Mouse (Mus musculus): ENCODE measurements around the gene Rdh1.
A peak's percentile ranks its signal among the peaks of the same experiment; 100 is the strongest.

The Rdh1 gene

DNA sequence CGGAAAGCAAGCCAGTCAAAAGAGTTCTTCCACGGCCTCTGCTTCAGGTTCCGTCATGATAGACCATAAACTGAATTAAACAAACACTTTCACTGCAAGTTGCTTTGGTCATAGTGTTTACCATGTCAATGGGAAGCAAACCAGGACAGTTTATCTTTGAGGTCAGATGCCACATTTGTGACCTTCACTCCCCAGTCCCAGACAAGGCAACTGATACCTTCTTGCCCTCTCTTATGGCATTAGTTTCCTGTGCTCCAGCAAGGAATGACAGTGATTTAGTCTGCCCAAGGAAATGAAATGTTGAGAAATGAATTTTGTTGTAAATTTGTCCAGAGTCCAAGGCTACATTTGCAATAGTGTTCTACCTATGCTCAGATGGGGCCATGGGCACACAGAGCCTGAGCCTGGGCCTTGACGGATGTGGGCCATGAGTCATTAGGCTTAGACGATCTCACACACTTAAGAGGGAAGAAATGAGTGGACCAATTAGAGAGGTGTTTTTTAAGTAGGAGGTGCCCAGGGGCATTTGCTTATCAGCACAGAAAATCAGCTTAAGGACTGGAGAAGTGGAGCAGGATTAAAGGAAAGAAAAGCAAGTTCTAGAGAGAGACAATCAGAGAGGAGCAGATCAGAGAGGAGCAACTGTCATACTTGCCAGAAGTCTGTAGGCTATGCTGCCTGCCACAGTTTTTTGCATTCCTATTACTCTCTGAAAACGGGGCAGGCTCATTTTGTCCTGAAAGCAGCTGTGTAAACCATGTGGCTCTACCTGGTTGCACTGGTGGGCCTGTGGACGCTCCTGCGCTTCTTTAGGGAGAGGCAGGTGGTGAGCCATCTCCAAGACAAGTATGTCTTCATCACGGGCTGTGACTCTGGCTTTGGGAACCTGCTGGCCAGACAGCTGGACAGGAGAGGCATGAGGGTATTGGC is at the start of gene Rdh1, which contains the start of gene Rdh16f1:
Gene Rdh1, plus strand, starts transcription at position 541 of the 930 bp plus-strand sequence.
Gene Rdh16f1, plus strand, starts transcription at position 607 of the 930 bp plus-strand sequence.
- no peak for DNase-seq (ENCODE audit: low spot score in 2 of 2)

DNA sequence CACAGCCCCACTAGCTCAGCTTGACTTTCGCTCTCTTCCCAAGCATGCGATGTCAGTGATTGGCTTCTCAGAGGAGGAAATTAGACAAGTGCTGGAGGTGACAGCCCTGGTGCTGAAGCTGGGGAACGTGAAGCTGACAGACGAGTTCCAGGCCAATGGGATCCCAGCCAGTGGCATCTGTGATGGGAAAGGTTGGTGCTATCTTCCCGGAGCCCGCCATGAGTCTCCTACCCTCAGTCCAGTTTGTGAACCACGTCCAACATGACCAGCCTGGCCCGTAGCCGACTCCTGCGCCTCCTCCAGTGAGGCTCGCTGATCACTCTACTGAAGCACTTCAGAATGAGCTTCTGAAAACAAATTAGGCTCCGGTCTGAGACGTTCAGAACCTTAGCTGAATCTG is 49.2 kb upstream of the Rdh1 start:
- no peak for DNase-seq (ENCODE audit: low spot score in 2 of 2)

- no peak for DNase-seq (ENCODE audit: low spot score in 2 of 2)
These were observed 46.8 kb upstream of the Rdh1 start for GRCm38 (mm10) chr10:127712736-127713135.

DNA sequence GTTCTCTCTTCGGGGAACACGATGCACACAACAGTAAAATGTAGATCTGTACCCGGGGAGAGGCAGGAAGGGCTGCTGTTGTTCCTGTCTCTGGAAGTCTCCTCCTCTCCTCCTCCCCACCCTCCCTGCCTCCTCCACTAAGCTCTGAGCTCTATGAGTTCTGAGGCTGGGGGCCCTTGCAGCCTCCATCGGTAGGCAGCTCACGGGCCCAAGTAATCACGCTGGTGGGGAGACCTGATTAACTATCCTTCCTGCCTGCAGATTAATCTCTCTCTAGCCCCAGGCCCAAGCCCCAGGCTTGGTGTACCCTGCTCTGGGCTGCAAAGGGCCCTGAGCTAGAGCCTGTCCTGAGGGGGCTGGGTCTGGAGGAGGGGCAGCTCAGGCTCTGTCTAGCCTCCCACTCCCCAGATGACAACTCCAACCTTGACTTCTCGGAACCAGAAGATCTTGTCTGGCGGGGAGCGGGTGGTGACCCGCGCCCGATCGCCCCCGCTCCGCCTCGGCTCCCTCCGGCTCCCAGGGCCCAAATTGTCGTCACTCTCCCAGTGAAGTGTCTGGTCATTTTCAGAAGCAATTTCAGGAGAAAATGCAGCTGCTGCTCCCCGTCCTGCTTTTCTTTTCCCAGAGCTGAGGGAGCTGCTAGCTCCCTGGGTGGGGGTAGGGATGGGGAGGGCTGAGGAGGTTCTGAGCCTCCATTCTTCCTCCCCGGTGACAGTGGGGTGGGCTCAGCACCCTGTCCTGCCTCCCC is 37.7 kb upstream of the Rdh1 start:
- DNase-seq (ENCODE audit: low spot score in 2 of 2) = no peak

- no peak for DNase-seq (ENCODE audit: low spot score in 2 of 2)
These were observed 35.3 kb upstream of the Rdh1 start, which contains the start of gene Tac2 for GRCm38 (mm10) chr10:127724178-127724577. TSS of gene Tac2 (plus strand) at chr10:127724478.

- no peak for DNase-seq (ENCODE audit: low spot score in 2 of 2)
These were observed 34.4 kb upstream of the Rdh1 start for GRCm38 (mm10) chr10:127725136-127725535.

GRCm38 (mm10) chr10:127728437-127728836 is 31.1 kb upstream of the Rdh1 start:
- peak in 1 of 2 experiments; percentile 59 for DNase-seq (ENCODE audit: low spot score in 2 of 2)

DNA sequence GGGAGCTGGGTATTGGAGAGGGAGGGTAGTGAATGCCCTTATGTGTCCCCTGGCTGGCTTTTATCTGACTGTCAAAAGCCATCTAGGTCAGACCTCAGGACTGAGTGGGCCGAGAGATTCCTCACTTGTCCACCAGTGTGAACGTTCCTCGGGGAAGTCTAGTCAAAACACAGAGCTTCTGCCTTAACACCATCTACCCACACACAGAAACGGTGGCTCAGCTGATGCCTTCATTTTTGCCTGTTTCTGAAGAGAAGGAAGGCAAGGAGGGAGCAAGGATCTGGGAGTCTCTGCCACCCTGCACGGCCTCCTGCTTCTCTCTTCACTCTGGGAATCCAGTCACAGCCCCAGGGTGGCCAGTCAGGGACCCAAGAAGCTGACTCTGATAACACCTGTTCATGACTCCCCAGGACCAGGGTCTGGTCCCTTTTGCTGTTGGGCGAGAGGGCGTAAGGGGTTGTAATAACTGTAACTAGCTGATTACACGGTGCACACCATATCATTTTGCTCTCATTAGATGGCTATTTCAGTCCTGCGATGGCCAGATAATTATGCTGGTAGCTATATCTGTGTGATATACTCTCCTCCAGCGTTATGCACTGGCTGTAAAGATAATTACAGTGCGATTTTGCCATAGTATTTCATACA is 29.1 kb upstream of the Rdh1 start:
- DNase-seq (ENCODE audit: low spot score in 2 of 2) = no peak

DNA sequence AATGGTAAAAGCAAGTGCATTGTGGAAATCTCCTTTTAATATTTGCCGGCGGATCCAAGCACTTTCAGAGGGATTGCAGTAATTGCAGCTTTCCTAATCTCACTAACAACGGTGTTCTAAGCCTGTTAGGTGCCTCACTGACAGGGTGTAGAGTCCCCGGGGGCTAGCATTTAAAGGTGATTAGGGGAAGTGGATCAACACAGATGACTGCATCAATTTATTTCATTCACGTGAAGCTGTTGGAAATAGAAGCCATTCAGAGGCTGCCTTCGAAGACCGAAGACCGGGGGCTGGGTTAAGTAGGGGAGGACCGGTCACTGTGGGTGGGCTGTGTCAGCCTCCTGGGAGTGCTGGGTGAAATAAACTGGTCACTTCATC is 28.6 kb upstream of the Rdh1 start:
- DNase-seq (ENCODE audit: low spot score in 2 of 2) = no peak

- no peak for DNase-seq (ENCODE audit: low spot score in 2 of 2)
These were observed 28.1 kb upstream of the Rdh1 start for GRCm38 (mm10) chr10:127731397-127731796.

DNA sequence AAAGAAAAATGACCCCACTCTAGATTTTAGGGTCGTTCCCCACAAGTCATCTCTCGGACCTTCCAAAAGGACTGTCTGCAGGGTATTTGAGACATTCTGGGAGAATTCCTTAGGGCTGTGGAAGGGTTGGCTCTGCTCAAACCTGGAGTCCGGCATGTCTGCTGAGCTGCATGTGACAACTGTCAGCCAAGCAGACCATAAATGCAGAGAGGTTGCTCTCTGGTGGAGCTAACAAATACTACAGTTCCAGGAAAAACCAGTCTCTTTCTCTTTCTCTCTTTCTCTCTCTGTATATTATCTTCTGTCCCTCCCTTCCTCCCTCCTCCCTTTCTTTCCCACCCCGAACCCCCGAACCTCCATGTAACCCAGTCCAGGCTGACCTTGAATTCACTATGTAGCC is 25.1 kb upstream of the Rdh1 start:
- DNase-seq (ENCODE audit: low spot score in 2 of 2) = no peak

DNA sequence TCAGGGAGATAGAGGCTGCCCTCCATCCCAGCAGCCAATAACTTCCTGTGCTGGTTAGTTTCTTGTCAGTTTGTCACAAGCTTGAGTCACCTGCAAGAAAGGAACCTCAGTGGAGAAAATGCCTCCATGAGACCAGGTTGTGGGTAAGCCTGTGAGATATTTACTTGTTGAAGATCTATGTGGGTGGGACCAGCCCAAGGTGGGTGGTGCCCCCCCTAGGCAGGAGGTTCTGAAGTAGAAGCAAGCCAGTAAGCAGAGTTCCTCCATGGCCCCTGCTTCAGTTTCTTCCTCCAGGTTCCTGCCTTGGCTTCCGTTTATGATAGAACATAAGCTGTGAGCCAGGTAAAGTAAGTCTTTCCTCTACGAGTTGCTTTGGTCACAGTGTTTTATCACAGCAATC is 23.3 kb upstream of the Rdh1 start:
- DNase-seq (ENCODE audit: low spot score in 2 of 2) = no peak

- DNase-seq (ENCODE audit: low spot score in 2 of 2) = no peak
These were observed 22.6 kb upstream of the Rdh1 start for GRCm38 (mm10) chr10:127736916-127737315.

GRCm38 (mm10) chr10:127737552-127737951 is 22.0 kb upstream of the Rdh1 start:
- DNase-seq (ENCODE audit: low spot score in 2 of 2) = no peak

GRCm38 (mm10) chr10:127738151-127738882 is 21.2 kb upstream of the Rdh1 start:
- DNase-seq (ENCODE audit: low spot score in 2 of 2) = no peak

GRCm38 (mm10) chr10:127739083-127739660 is 20.3 kb upstream of the Rdh1 start, which contains the start of gene Zbtb39:
TSS of gene Zbtb39 (plus strand) at chr10:127739538.
- peak; percentile 57 to 75 for DNase-seq (ENCODE audit: low spot score in 2 of 2)

- peak in 1 of 2 experiments; percentile 38 for DNase-seq (ENCODE audit: low spot score in 2 of 2)
These were observed 19.8 kb upstream of the Rdh1 start for GRCm38 (mm10) chr10:127739661-127740161.

DNA sequence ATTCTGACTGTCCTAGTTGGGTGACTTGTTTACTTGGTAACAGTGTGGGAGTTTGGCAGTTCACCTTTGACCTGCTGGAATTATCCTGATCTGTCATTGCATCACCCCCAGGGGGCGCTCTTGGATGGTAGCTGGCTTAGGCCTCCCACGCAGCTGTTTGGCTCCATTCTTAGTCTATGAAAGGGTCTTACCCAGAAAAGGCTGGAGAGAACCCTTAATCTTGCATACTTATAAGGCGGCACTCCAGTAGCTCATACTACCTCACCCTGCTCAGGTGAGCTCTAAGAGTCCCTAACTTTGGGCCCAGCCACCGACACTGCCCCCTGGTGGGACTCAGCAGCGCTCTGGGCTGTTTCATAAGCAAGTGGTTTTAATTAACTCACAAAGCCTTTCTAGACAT is 14.9 kb upstream of the Rdh1 start:
- DNase-seq (ENCODE audit: low spot score in 2 of 2) = peak in 1 of 2 experiments; percentile 42

DNA sequence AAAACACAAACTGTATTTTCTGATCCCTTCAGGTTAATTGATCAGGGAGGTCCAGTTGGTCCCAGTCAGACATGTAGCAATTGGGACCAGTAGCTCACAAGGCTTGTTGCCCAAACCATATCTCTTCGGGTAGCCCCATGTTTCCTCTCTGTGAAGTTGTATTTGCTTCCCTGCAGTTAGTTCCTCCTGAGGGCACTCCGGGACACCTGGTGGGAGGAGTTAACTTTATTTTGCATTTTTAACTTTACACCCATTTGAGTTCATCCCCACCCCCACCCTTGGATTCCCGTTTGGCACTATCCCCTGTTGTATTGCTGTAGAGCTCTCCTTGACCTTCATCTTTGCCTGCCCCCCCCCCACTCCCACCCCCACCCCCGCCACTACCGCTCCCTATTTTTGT is 13.6 kb upstream of the Rdh1 start:
- no peak for DNase-seq (ENCODE audit: low spot score in 2 of 2)

DNA sequence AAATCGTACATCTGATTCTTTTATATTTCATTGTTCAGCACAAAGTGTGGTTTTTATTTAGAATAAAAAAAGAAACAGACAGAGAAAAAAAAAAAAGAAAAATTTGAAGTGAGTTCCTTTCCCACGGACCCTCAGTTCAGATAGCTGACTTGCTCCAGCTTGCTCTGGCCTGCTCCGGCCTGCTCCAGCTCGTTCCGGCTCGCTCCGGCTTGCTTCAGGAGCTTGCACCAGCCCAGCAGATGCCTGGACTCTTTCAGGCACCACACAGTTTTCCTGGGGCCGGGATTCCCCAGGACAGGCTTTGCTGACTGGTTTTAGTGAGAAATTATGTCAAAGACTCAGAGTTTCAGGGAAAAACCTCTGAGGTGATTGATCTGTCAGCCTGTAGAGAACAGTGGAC is 12.3 kb upstream of the Rdh1 start:
- DNase-seq (ENCODE audit: low spot score in 2 of 2) = no peak
